Mouse (Mus musculus) heart, embryonic 15.5 days (tissue): ENCODE results near the gene Kcna3. TPM values are rescaled to one million over a fixed set of nuclear protein-coding genes. Genes with fewer than 3 reads are reported as not detected.

Experiments
- ATAC-seq: fragments of 200-750 bp; cut with Nextera tagmentation; replicated peaks from 2 replicates; pipeline ENCODE4 v1.8.0; 2017; ENCODE audit warnings: low read depth, moderate TSS enrichment; ENCODE audit not compliant: insufficient number of reproducible peaks, insufficient read depth, low FRiP score
- H3K27ac ChIP-seq: fragments of 300-500 bp; sonication (generic); 2 replicates; pipeline ENCODE4 v1.5.1; 2015; ENCODE audit warnings: mild to moderate bottlenecking, inconsistent platforms
- H3K27me3 ChIP-seq: fragments of 300-500 bp; sonication (generic); 2 replicates; pipeline ENCODE4 v1.6.1; 2015; ENCODE audit warnings: inconsistent platforms
- H3K36me3 ChIP-seq: fragments of 300-500 bp; sonication (generic); 2 replicates; pipeline ENCODE4 v1.6.1; 2015; ENCODE audit warnings: mild to moderate bottlenecking, inconsistent platforms
- H3K4me1 ChIP-seq: fragments of 300-500 bp; sonication (generic); replicated peaks from 2 replicates; pipeline ENCODE4 v1.6.1; 2015; ENCODE audit warnings: inconsistent platforms
- H3K4me2 ChIP-seq: fragments of 300-500 bp; sonication (generic); 2 replicates; pipeline ENCODE4 v1.6.1; 2015; ENCODE audit warnings: inconsistent platforms, mild to moderate bottlenecking, moderate library complexity
- H3K4me3 ChIP-seq: fragments of 300-500 bp; sonication (generic); 2 replicates; pipeline ENCODE4 v1.5.1; 2015; ENCODE audit warnings: mild to moderate bottlenecking, inconsistent platforms
- H3K9ac ChIP-seq: fragments of 300-500 bp; sonication (generic); 2 replicates; pipeline ENCODE4 v1.6.1; 2015; ENCODE audit warnings: mild to moderate bottlenecking, inconsistent platforms
- H3K9me3 ChIP-seq: fragments of 300-500 bp; sonication (generic); replicated peaks from 2 replicates; pipeline ENCODE4 v1.6.1; 2016; ENCODE audit warnings: inconsistent platforms
- WGBS: fragments of 180-500 bp; shearing (Covaris S2); methylation state at CpG from one replicate; pipeline ENCODE4 v1.1.7; 2015; ENCODE audit warnings: mixed read lengths; 5-methylcytosine and 5-hydroxymethylcytosine counted together
- polyA plus RNA-seq: library from polyadenylated mRNA; unstranded; fragments of >200 nt; fragmentation: Nextera tagmentation; extraction: Ambion mirVana; gene quantifications from 2 replicates; pipeline ENCODE4 v1.2.1, GENCODE M21; 2015

Kcna3 gene
- 0.71 and 2.5 TPM in 2 replicates for polyA plus RNA-seq

GRCm38 (mm10) chr3:107035521-107036457, at the start of gene Kcna3:
Gene Kcna3 (plus strand): TSS chr3:107036169.
- peak within 1 kb of the TSS; percentile 66 for H3K9ac ChIP-seq
- H3K36me3 ChIP-seq = no peaks in the 10 kb centered on the region
- peak within 1 kb of the TSS; percentile 99 for H3K4me2 ChIP-seq
- H3K4me3 ChIP-seq = peak within 1 kb of the TSS; percentile 70
- H3K27ac ChIP-seq = no peak within 1 kb of the TSS
- WGBS = 1% methylated on average over 70 of the region's 80 CpGs
- H3K27me3 ChIP-seq = peaks cover 31% of the 10 kb centered on the region
- peak; percentile 93 for ATAC-seq
- H3K9me3 ChIP-seq = no peaks in the 10 kb centered on the region
- peaks cover 16% of the 10 kb centered on the region for H3K4me1 ChIP-seq

GRCm38 (mm10) chr3:106991334-106991733, 44.6 kb upstream of the Kcna3 start:
- no peak for ATAC-seq
- Histone ChIP-seq H3K4me3 (no peak overlapping the region), H3K4me1 (no peaks in the 10 kb centered on the region), H3K27ac (no peak overlapping the region), H3K9ac (no peak overlapping the region), H3K27me3 (no peaks in the 10 kb centered on the region), H3K4me2 (no peak overlapping the region), H3K36me3 (no peaks in the 10 kb centered on the region), H3K9me3 (no peaks in the 10 kb centered on the region)
- WGBS = 78% methylated on average over 1 of the region's 1 CpGs

GRCm38 (mm10) chr3:106995347-106995746, 40.6 kb upstream of the Kcna3 start:
- Histone ChIP-seq H3K27ac (no peak overlapping the region), H3K27me3 (no peaks in the 10 kb centered on the region), H3K9ac (no peak overlapping the region), H3K4me1 (no peaks in the 10 kb centered on the region), H3K4me3 (no peak overlapping the region), H3K36me3 (no peaks in the 10 kb centered on the region), H3K4me2 (no peak overlapping the region), H3K9me3 (no peaks in the 10 kb centered on the region)
- WGBS = 59% methylated on average over 1 of the region's 1 CpGs
- ATAC-seq = no peak

GRCm38 (mm10) chr3:106996186-106996585, 39.8 kb upstream of the Kcna3 start:
- H3K9ac ChIP-seq = no peak overlapping the region
- no peak overlapping the region for H3K4me2 ChIP-seq
- no peak overlapping the region for H3K27ac ChIP-seq
- no peaks in the 10 kb centered on the region for H3K36me3 ChIP-seq
- no peak overlapping the region for H3K4me3 ChIP-seq
- H3K27me3 ChIP-seq = no peaks in the 10 kb centered on the region
- 71% methylated on average over 2 of the region's 2 CpGs for WGBS
- H3K4me1 ChIP-seq = no peaks in the 10 kb centered on the region
- ATAC-seq = no peak
- H3K9me3 ChIP-seq = no peaks in the 10 kb centered on the region

- Histone ChIP-seq H3K27ac (no peak overlapping the region), H3K4me3 (no peak overlapping the region), H3K36me3 (no peaks in the 10 kb centered on the region), H3K9ac (no peak overlapping the region), H3K27me3 (no peaks in the 10 kb centered on the region), H3K4me1 (no peaks in the 10 kb centered on the region), H3K9me3 (no peaks in the 10 kb centered on the region), H3K4me2 (no peak overlapping the region)
- no peak for ATAC-seq
- 63% methylated on average over 1 of the region's 1 CpGs for WGBS
Observed at GRCm38 (mm10) chr3:106998370-106998769, 37.6 kb upstream of the Kcna3 start.

GRCm38 (mm10) chr3:107000165-107000564, 35.8 kb upstream of the Kcna3 start:
- no peak overlapping the region for H3K9ac ChIP-seq
- no peaks in the 10 kb centered on the region for H3K9me3 ChIP-seq
- H3K27me3 ChIP-seq = no peaks in the 10 kb centered on the region
- no peak overlapping the region for H3K4me3 ChIP-seq
- H3K36me3 ChIP-seq = no peaks in the 10 kb centered on the region
- 44% methylated on average over 2 of the region's 2 CpGs for WGBS
- no peak overlapping the region for H3K4me2 ChIP-seq
- no peak for ATAC-seq
- no peaks in the 10 kb centered on the region for H3K4me1 ChIP-seq
- H3K27ac ChIP-seq = no peak overlapping the region

GRCm38 (mm10) chr3:107002249-107003123, 33.5 kb upstream of the Kcna3 start:
- Histone ChIP-seq H3K4me3 (no peak overlapping the region), H3K27ac (no peak overlapping the region), H3K36me3 (no peaks in the 10 kb centered on the region), H3K9ac (no peak overlapping the region), H3K27me3 (no peaks in the 10 kb centered on the region), H3K4me1 (no peaks in the 10 kb centered on the region), H3K9me3 (no peaks in the 10 kb centered on the region), H3K4me2 (no peak overlapping the region)
- 74% methylated on average over 8 of the region's 8 CpGs for WGBS
- ATAC-seq = no peak

- Histone ChIP-seq H3K9ac (no peak overlapping the region), H3K9me3 (no peaks in the 10 kb centered on the region), H3K36me3 (no peaks in the 10 kb centered on the region), H3K4me2 (no peak overlapping the region), H3K27me3 (no peaks in the 10 kb centered on the region), H3K4me1 (no peaks in the 10 kb centered on the region), H3K4me3 (no peak overlapping the region), H3K27ac (no peak overlapping the region)
- no peak for ATAC-seq
- 64% methylated on average over 4 of the region's 4 CpGs for WGBS
Observed at GRCm38 (mm10) chr3:107009329-107010076, 26.5 kb upstream of the Kcna3 start.

- Histone ChIP-seq H3K4me3 (no peak overlapping the region), H3K27ac (no peak overlapping the region), H3K27me3 (no peaks in the 10 kb centered on the region), H3K9me3 (no peaks in the 10 kb centered on the region), H3K36me3 (no peaks in the 10 kb centered on the region), H3K4me2 (no peak overlapping the region), H3K4me1 (no peaks in the 10 kb centered on the region), H3K9ac (no peak overlapping the region)
- no peak for ATAC-seq
- WGBS = 61% methylated on average over 2 of the region's 2 CpGs
Observed at GRCm38 (mm10) chr3:107018286-107018685, 17.7 kb upstream of the Kcna3 start.

- no peaks in the 10 kb centered on the region for H3K9me3 ChIP-seq
- no peak overlapping the region for H3K4me3 ChIP-seq
- ATAC-seq = no peak
- H3K27ac ChIP-seq = no peak overlapping the region
- WGBS = 53% methylated on average over 4 of the region's 4 CpGs
- H3K27me3 ChIP-seq = peaks cover 11% of the 10 kb centered on the region; the same call in 1 of the 2 replicates
- H3K9ac ChIP-seq = no peak overlapping the region
- no peak overlapping the region for H3K4me2 ChIP-seq
- no peaks in the 10 kb centered on the region for H3K36me3 ChIP-seq
- peaks cover 8% of the 10 kb centered on the region for H3K4me1 ChIP-seq
Observed at GRCm38 (mm10) chr3:107031547-107031946, 4.4 kb upstream of the Kcna3 start.

GRCm38 (mm10) chr3:107034776-107035175, 1.2 kb upstream of the Kcna3 start:
- Histone ChIP-seq H3K9me3 (no peaks in the 10 kb centered on the region), H3K27ac (no peak overlapping the region), H3K36me3 (no peaks in the 10 kb centered on the region), H3K4me1 (peaks cover 16% of the 10 kb centered on the region), H3K27me3 (peaks cover 31% of the 10 kb centered on the region), H3K4me3 (no peak overlapping the region), H3K4me2 (no peak overlapping the region), H3K9ac (no peak overlapping the region)
- ATAC-seq = no peak
- 56% methylated on average over 2 of the region's 2 CpGs for WGBS
